Mouse (Mus musculus) right cerebral cortex, postnatal 25 days (tissue): ENCODE results near the gene Zmynd8.

Source experiments
- DNase-seq: peaks from one replicate; pipeline ENCODE4 v3.0.0; 2022

Gene Zmynd8

GRCm38 (mm10) chr2:165857395-165857831 is 41.4 kb downstream of the Zmynd8 start:
- DNase-seq = no peak

- DNase-seq = no peak
Observed at GRCm38 (mm10) chr2:165856611-165857200, 42.1 kb downstream of the Zmynd8 start.

GRCm38 (mm10) chr2:165855641-165856301 is 43.0 kb downstream of the Zmynd8 start:
- DNase-seq = peak; percentile 81

GRCm38 (mm10) chr2:165854207-165854968 is 44.4 kb downstream of the Zmynd8 start:
- no peak for DNase-seq

- DNase-seq = no peak
Observed at GRCm38 (mm10) chr2:165852896-165853633, 45.8 kb downstream of the Zmynd8 start.

- DNase-seq = no peak
Observed at GRCm38 (mm10) chr2:165852453-165852852, 46.4 kb downstream of the Zmynd8 start.

GRCm38 (mm10) chr2:165851811-165852415 is 46.9 kb downstream of the Zmynd8 start:
- no peak for DNase-seq

GRCm38 (mm10) chr2:165850826-165851225 is 48.0 kb downstream of the Zmynd8 start:
- no peak for DNase-seq

GRCm38 (mm10) chr2:165849129-165849528 is 49.7 kb downstream of the Zmynd8 start:
- DNase-seq = no peak

GRCm38 (mm10) chr2:165846787-165847186 is 52.0 kb downstream of the Zmynd8 start:
- DNase-seq = no peak

GRCm38 (mm10) chr2:165845490-165845889 is 53.3 kb downstream of the Zmynd8 start:
- DNase-seq = no peak

- DNase-seq = no peak
Observed at GRCm38 (mm10) chr2:165843350-165843749, 55.5 kb downstream of the Zmynd8 start.

GRCm38 (mm10) chr2:165842241-165842640 is 56.6 kb downstream of the Zmynd8 start:
- DNase-seq = no peak

GRCm38 (mm10) chr2:165841805-165842204 is 57.0 kb downstream of the Zmynd8 start:
- no peak for DNase-seq

GRCm38 (mm10) chr2:165840852-165841251 is 58.0 kb downstream of the Zmynd8 start:
- DNase-seq = no peak

- no peak for DNase-seq
Observed at GRCm38 (mm10) chr2:165839317-165839652, 59.5 kb downstream of the Zmynd8 start.

- no peak for DNase-seq
Observed at GRCm38 (mm10) chr2:165838606-165839316, 60.1 kb downstream of the Zmynd8 start.

- no peak for DNase-seq
Observed at GRCm38 (mm10) chr2:165834601-165835000, 64.2 kb downstream of the Zmynd8 start.

- DNase-seq = no peak
Observed at GRCm38 (mm10) chr2:165833468-165833867, 65.3 kb downstream of the Zmynd8 start.

GRCm38 (mm10) chr2:165832720-165833119 is 66.1 kb downstream of the Zmynd8 start:
- DNase-seq = no peak

GRCm38 (mm10) chr2:165832295-165832694 is 66.5 kb downstream of the Zmynd8 start:
- DNase-seq = no peak

- no peak for DNase-seq
Observed at GRCm38 (mm10) chr2:165831637-165832289, 67.1 kb downstream of the Zmynd8 start.
